Mouse (Mus musculus): ENCODE results near the gene Car15.

DNA sequence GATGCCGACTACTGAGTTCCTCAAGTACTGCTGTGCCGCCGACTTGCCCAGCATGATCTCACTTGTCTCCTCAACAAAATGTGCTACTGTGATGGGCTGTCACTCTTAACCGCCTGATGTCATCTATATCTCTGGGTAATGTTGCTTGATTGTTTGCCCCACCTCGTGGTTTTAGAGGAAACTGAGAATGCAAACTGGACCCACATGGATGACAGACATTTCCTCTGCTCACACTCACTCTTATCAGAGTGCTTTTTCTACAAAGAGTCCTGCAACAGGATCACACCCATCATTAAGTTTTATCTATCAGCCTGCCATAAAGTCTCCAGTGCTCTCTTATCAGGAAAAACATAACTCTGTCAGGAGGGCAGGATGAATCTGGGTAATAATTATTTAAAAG lies 33.1 kb upstream of the Car15 start:
- TF ChIP-seq GATA1 (IDR thresholded peaks at IDR 0.05; ENCODE audit: borderline replicate concordance, low read length), result no peak
- TF ChIP-seq FLI1 (IDR thresholded peaks at IDR 0.05; ENCODE audit: low read length), result no peak
